Mouse (Mus musculus) midbrain, postnatal 0 days (tissue): ENCODE data around the gene Fam163b. TPM values are rescaled to one million over a fixed set of nuclear protein-coding genes. Genes with fewer than 3 reads are reported as not detected.
A peak's percentile ranks its signal among the peaks of the same experiment; 100 is the strongest.

Experiments
- ATAC-seq: fragments of 200-750 bp; cut with Nextera tagmentation; 2 replicates; pipeline ENCODE4 v1.8.0; 2017; ENCODE audit warnings: moderate number of reproducible peaks, mild to moderate bottlenecking, moderate TSS enrichment, moderate library complexity; ENCODE audit not compliant: low FRiP score
- DNase-seq: peaks from one replicate; pipeline ENCODE4 v3.0.0-alpha.2; 2015; ENCODE audit warnings: low spot score
- H3K27ac ChIP-seq: fragments of 300-500 bp; sonication (generic); 2 replicates; pipeline ENCODE4 v1.5.1; 2014; ENCODE audit warnings: low read depth, mild to moderate bottlenecking, low read length, mixed read lengths
- H3K27me3 ChIP-seq: fragments of 300-500 bp; sonication (generic); 2 replicates; pipeline ENCODE4 v1.6.1; 2014; ENCODE audit warnings: low read length, control low read depth, mixed read lengths; ENCODE audit not compliant: insufficient read depth
- H3K36me3 ChIP-seq: fragments of 300-500 bp; sonication (generic); 2 replicates; pipeline ENCODE4 v1.6.1; 2014; ENCODE audit warnings: low read length, control low read depth, mixed read lengths; ENCODE audit not compliant: insufficient read depth
- H3K4me1 ChIP-seq: fragments of 300-500 bp; sonication (generic); 2 replicates; pipeline ENCODE4 v1.6.1; 2014; ENCODE audit warnings: mild to moderate bottlenecking, control low read depth, antibody characterized with exemption, low read length, mixed read lengths; ENCODE audit not compliant: insufficient read depth
- H3K4me2 ChIP-seq: fragments of 300-500 bp; sonication (generic); 2 replicates; pipeline ENCODE4 v1.6.1; 2014; ENCODE audit warnings: low read depth, mild to moderate bottlenecking, low read length, mixed read lengths; ENCODE audit not compliant: poor library complexity, severe bottlenecking
- H3K4me3 ChIP-seq: fragments of 300-500 bp; sonication (generic); 2 replicates; pipeline ENCODE4 v1.5.1; 2014; ENCODE audit warnings: low read depth, mild to moderate bottlenecking, low read length, moderate library complexity
- H3K9ac ChIP-seq: fragments of 300-500 bp; sonication (generic); replicated peaks from 2 replicates; pipeline ENCODE4 v1.6.1; 2014; ENCODE audit warnings: mild to moderate bottlenecking, low read length, moderate library complexity, mixed read lengths; ENCODE audit not compliant: poor library complexity, severe bottlenecking
- H3K9me3 ChIP-seq: fragments of 300-500 bp; sonication (generic); 2 replicates; pipeline ENCODE4 v1.6.1; 2016; ENCODE audit warnings: low read length, control low read depth
- CTCF ChIP-seq: IDR thresholded peaks from 2 replicates; pipeline ENCODE4 v1.5.1; 2016; ENCODE audit warnings: antibody characterized with exemption, mild to moderate bottlenecking
- WGBS: fragments of 180-500 bp; shearing (Covaris S2); extraction: QIAGEN DNeasy Blood & Tissue Kit; methylation state at CpG from one replicate; pipeline ENCODE4 v1.1.7; 2014; 5-methylcytosine and 5-hydroxymethylcytosine counted together
- polyA plus RNA-seq: library from polyadenylated mRNA; unstranded; fragments of >200 nt; fragmentation: Nextera tagmentation; extraction: Ambion mirVana; gene quantifications from 2 replicates; pipeline ENCODE4 v1.2.1, GENCODE M21; 2015
- total RNA-seq: library from RNA; depleted of rRNA; stranded (reverse); fragments of >200 nt; gene quantifications from 2 replicates; pipeline ENCODE4 v1.2.3, GENCODE M21; 2014

Fam163b gene
- total and polyA plus RNA-seq, 2 experiments from 2014 or later: 8.4 to 13.0 TPM

- Histone ChIP-seq H3K9ac (no peak overlapping the region), H3K4me3 (no peak overlapping the region), H3K4me1 (peaks cover 4% of the 10 kb centered on the region; the same call in 1 of the 2 replicates), H3K4me2 (no peak overlapping the region), H3K27me3 (no peaks in the 10 kb centered on the region), H3K9me3 (no peaks in the 10 kb centered on the region), H3K27ac (no peak overlapping the region), H3K36me3 (no peaks in the 10 kb centered on the region)
- DNase-seq (no peak), ATAC-seq (no peak)
- TF ChIP-seq CTCF: no peak
- WGBS: 73% methylated on average over 3 of the region's 3 CpGs
Measured at GRCm38 (mm10) chr2:27106816-27107215, 35.5 kb downstream of the Fam163b start.

GRCm38 (mm10) chr2:27103554-27103953, 38.7 kb downstream of the Fam163b start:
- H3K9me3 ChIP-seq: no peaks in the 10 kb centered on the region
- TF ChIP-seq CTCF: no peak
- no peaks in the 10 kb centered on the region for H3K27me3 ChIP-seq
- WGBS: 43% methylated on average over 7 of the region's 7 CpGs
- H3K9ac ChIP-seq: no peak overlapping the region
- H3K4me2 ChIP-seq: no peak overlapping the region
- no peak overlapping the region for H3K27ac ChIP-seq
- DNase-seq (no peak), ATAC-seq (0 out of 2 replicates have a peak, but pooled peaks have one; percentile 17)
- peaks cover 4% of the 10 kb centered on the region; the same call in 1 of the 2 replicates for H3K4me1 ChIP-seq
- no peak overlapping the region for H3K4me3 ChIP-seq
- no peaks in the 10 kb centered on the region for H3K36me3 ChIP-seq

- Histone ChIP-seq H3K4me3 (no peak overlapping the region), H3K36me3 (no peaks in the 10 kb centered on the region), H3K4me2 (no peak overlapping the region), H3K9me3 (no peaks in the 10 kb centered on the region), H3K27me3 (no peaks in the 10 kb centered on the region), H3K27ac (no peak overlapping the region), H3K9ac (no peak overlapping the region), H3K4me1 (peaks cover 6% of the 10 kb centered on the region; the same call in 1 of the 2 replicates)
- no peak for TF ChIP-seq CTCF
- peak; percentile 80 for DNase-seq
- 21% methylated on average over 6 of the region's 6 CpGs for WGBS
- ATAC-seq: no peak
Measured at GRCm38 (mm10) chr2:27097776-27098175, 44.5 kb downstream of the Fam163b start.

- H3K4me1 ChIP-seq: peaks cover 6% of the 10 kb centered on the region; the same call in 1 of the 2 replicates
- no peaks in the 10 kb centered on the region for H3K9me3 ChIP-seq
- no peak overlapping the region for H3K9ac ChIP-seq
- 0 out of 2 replicates have a peak, but pooled peaks have one; percentile 31 for ATAC-seq
- no peaks in the 10 kb centered on the region for H3K36me3 ChIP-seq
- no peaks in the 10 kb centered on the region for H3K27me3 ChIP-seq
- no peak for TF ChIP-seq CTCF
- DNase-seq: no peak
- no peak overlapping the region for H3K4me3 ChIP-seq
- no peak overlapping the region for H3K4me2 ChIP-seq
- no peak overlapping the region; the same call in 1 of the 2 replicates for H3K27ac ChIP-seq
- 60% methylated on average over 6 of the region's 6 CpGs for WGBS
Measured at GRCm38 (mm10) chr2:27097241-27097656, 45.0 kb downstream of the Fam163b start.

- Histone ChIP-seq H3K27me3 (no peaks in the 10 kb centered on the region), H3K27ac (no peak overlapping the region), H3K36me3 (no peaks in the 10 kb centered on the region), H3K9me3 (no peaks in the 10 kb centered on the region), H3K4me2 (no peak overlapping the region), H3K9ac (no peak overlapping the region), H3K4me3 (no peak overlapping the region), H3K4me1 (peaks cover 6% of the 10 kb centered on the region; the same call in 1 of the 2 replicates)
- 72% methylated on average over 13 of the region's 13 CpGs for WGBS
- ATAC-seq (no peak), DNase-seq (no peak)
- no peak for TF ChIP-seq CTCF
Measured at GRCm38 (mm10) chr2:27096341-27096981, 45.8 kb downstream of the Fam163b start.

- Histone ChIP-seq H3K4me1 (peaks cover 6% of the 10 kb centered on the region; the same call in 1 of the 2 replicates), H3K27me3 (no peaks in the 10 kb centered on the region), H3K9ac (no peak overlapping the region), H3K27ac (no peak overlapping the region), H3K36me3 (no peaks in the 10 kb centered on the region), H3K4me3 (no peak overlapping the region), H3K9me3 (no peaks in the 10 kb centered on the region), H3K4me2 (no peak overlapping the region)
- ATAC-seq: no peak
- no peak for DNase-seq
- 92% methylated on average over 7 of the region's 7 CpGs for WGBS
- TF ChIP-seq CTCF: no peak
Measured at GRCm38 (mm10) chr2:27095178-27095577, 47.1 kb downstream of the Fam163b start.
